Mouse (Mus musculus): ENCODE data around the gene AI854703. TPM values are rescaled to one million over a fixed set of nuclear protein-coding genes. Genes with fewer than 3 reads are reported as not detected.
A peak's percentile ranks its signal among the peaks of the same experiment; 100 is the strongest.

The AI854703 gene
- 1.8 and 3.1 TPM in 2 replicates for total RNA-seq (2021)
- long read RNA-seq, experiment 1, partial matches to known transcripts, result 3 of 4 reads
- long read RNA-seq, experiment 1, other reads (novel, unspliced or antisense), result 0 of 4 reads
- long read RNA-seq, experiment 2, partial matches to known transcripts, result 0 of 3 reads
- long read RNA-seq, experiment 2, other reads (novel, unspliced or antisense), result 1 of 3 reads

DNA sequence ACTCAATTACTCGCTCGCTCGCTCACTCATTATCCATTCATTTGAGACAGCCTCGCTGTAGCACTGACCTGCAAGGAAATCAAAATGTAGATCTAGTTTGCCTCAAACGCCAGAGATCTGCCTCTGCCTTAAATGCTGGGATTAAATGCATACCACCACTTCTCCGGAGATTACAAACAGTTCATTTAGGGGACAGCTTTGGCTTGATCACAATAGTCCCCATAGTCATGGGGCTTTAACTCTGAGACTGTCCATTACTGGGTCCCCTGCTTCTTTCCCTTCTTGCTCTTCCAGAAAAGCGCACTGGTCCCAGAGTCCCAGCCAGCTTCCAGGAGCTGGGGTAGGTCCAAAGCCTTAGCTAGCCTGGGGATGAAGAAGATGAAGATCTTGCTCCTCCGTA, at the start of gene AI854703:
TSS of gene AI854703 (plus strand) at position 301 of the 400 bp plus-strand sequence.
- DNase-seq, result no peak

DNA sequence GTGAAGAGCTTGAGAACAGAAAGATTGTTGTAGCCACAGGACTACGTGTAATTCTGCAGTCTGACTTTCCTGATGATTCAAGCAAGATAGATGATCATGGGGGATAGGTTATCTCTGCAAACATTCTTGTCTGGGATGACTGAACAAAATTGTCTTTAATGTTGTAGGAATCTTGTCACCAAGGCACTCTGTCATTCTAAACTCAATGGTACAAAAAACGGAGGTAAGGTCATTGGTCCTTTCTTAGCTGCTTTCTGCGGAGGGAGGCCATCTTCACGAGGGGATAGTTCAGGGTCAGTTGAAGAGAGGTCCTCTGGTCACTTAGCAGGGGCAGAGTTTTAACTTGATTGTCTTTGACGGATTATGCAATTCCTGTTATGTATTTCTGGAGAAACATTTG, 47.8 kb upstream of the AI854703 start:
- DNase-seq, result peak; percentile 14

DNA sequence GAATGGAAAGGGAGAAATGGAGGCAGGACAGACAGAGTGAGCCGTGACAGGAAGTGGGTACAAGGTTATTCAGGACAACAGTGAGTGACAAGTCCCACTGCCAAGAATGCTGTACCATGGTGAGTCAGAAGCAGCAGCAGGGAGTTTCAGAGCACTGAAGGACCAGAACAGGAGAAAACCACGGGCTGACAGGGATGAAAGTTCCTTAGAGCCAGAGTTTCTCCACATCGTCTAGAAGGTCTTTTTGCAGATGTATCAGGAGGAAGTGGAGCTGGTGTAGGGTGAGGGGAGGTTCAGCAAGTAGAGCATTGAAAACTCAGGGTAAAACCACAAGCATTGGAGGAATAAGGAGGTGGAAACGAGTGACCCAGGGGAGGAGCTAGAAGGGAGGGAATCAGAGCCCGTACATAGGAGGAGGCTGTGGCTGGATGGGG, 47.3 kb upstream of the AI854703 start:
- peak; percentile 47 for DNase-seq

DNA sequence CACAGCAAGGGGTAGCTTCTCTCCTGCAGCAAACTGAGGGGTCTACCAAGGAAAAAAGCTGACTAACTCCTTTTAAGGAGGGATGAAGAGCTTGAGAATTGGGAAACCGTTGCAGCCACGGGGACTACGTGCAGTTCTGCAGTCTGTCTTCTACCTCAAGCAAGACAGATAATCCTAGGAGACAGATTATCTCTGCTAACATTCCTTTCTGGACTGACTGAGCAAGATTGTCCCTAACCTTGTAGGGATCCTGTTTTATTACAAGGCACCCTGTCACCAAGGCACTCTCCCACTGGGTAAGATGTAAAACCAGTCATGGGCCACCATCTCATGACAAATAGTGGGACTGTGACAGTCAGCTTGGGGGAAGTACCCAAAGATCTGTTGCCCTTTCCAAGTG, 45.3 kb upstream of the AI854703 start:
- DNase-seq, result no peak

DNA sequence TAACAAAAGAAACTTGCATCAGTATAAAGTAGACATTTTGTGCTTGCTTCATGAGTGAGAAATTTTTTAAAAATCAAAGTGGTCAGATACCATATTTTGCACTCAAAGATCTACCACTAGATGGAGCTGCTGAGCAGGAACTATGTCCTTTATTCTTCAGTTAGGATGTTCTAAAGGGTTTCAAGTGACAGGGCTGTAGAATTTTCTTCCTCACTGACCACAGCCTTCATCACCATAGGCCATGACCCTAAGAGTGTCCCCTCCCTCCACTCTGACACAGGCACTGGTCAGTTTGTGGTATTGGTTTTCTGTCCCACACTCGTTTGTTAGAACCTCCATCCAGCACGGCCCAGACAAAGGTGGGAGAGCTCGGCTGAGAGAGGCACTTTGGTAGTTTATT, 44.5 kb upstream of the AI854703 start:
- peak; percentile 63 for DNase-seq

DNA sequence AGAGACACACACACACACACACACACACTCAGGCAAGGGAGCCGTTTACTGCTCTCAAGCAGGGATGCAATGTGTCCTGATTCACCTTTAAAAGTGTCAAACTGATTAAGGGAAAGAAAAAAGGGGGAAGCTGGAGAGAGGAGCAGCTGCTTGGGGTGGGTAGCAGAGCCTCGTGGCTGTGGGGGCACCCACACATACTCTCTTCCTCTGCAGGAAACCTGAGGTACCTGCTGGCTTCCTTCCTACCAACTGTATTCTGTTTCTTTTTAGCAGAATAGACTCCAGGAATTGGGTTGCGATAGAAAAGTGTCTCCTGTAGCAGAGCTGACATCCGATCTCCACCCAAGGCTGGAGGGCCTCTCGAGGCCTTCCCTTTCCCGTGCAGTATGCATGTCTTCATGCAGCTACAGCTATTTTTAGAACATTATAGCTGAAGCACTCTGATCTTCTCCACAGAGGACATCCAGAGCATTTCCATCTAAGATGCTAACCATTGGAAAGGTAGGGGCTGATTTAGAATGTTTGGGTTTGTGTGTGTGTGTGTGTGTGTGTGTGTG, 37.3 kb upstream of the AI854703 start, which contains the start of gene Gm45021:
TSS of gene Gm45021 (plus strand) at position 417 of the 557 bp plus-strand sequence.
- no peak for DNase-seq

DNA sequence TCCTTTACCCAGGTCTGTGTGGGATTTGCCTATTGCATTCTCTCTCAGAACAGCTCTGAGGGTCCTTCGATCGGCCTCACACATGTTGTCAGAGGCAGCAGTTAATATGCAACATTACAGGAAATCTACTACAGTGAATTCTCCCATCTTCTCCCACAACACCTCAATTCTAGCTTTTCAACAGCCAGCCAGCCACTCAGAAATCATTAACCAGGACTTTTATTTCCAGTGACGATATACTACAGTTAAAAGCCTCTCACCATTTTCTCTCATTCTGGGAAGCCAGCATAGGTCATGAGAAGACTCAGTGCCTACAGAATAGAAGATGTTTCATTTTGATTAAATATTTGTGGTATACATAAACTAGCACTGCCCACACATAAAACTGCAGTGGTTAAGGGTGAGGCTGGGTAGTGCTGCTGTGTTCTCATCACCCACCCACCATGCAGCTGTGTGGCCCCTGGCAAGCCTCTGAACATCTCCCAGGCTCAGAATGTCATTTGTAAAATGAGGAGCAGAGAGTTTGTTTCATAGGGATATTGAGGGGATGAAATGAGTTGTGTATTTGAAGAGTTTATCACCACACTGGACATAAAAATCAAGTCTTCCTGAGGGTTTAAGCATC, 35.2 kb upstream of the AI854703 start:
- DNase-seq, result no peak

DNA sequence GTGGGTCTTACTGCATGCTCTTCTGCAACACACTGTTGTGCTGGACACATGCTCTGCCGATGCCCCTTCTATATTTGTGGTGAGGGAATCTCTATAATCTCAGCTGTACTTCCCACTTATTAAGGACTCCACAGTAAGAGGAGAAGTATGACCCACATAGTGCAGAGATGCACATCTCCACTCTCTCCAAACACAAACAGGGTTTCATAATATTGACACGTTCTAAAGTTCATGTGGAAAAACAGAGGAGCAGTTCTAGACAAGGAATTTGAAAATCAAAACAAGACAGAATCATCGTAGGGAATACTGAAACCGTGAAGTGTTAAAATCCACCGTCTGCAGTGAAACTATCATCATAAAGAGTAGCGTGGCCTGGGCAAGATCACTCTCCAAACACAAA, 34.7 kb upstream of the AI854703 start:
- DNase-seq, result no peak

DNA sequence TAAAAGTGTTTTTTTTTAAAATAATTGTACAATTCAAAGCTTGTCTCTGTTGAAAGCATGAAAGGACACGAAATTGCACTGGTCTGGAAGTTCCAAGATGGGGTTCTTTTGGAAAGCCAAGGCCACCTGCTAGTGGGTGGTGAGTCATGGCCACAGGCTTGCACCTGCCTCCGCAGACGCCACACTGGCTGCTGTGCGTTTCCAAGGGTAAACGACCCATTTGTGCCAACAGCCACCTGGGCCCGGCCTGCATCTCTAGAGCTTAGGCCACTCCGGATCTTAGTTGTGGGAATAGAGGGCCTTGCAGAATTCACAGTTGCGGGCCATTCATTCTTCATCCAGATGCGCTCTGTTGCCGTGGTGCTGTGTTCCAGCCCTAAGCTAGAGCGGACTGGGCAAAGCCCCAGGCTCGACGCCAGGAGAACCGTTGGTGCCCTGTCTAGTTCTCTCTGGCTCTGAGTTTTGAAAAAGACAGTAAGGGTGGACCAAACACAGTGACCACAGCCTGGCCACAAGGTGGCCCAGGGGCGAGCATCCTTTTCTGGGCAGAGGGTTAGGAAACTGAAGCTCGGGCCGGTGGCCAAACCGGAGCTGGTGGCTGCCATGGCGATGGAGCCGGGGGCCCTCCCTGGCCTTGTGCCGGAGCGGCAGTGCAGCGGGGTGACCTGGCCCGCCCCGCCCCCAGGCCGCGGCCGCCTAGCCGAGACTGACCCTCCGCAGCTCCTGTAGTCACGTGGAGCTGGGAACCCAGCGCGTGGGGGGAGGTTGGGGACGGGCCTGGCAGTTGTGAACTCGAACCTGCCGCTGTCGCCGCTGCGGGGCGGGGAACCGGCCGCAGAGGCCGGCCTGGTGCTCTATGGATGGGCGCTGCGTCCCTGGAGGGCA, 33.2 kb upstream of the AI854703 start, which contains the start of the genes Repin1 and Gm44965:
TSS of gene Repin1 (plus strand) at position 726 of the 885 bp plus-strand sequence.
TSS of gene Gm44965 (plus strand) at position 784 of the 885 bp plus-strand sequence.
- peak; percentile 98 for DNase-seq

DNA sequence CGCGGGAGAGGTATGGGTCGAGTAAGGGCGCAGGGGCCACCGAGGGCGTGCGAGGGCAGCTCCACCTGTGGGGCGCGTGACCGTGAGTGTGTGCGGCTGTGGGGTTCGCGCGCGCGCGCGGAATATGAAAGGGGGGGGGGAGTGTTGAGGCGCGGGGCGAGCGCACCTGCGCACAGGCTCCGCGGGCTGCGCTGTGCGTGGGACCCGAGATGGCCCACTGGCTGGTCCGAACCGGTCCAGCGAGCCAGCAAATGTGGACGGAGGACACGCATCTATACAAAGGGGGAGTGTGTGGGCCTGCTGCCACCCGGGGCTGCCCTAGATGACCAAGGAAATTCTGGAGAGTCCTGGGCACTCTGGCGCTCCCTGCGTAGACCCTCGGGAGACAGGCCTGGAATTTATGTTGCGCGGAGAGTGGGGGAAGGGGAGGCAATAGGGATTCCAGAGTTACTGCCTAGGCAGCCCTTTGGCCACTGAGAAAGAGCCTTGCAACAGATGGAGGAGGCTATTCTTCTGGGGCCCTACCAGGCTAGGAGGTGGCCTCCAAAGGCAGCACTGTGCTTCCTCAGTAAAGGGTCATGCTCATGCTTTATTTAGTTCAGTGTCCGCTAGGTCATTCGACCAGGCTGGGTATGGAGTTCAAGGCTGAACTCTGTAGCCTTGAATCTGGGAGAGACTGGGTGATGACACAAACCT, 32.4 kb upstream of the AI854703 start:
- DNase-seq, result peak; percentile 73

DNA sequence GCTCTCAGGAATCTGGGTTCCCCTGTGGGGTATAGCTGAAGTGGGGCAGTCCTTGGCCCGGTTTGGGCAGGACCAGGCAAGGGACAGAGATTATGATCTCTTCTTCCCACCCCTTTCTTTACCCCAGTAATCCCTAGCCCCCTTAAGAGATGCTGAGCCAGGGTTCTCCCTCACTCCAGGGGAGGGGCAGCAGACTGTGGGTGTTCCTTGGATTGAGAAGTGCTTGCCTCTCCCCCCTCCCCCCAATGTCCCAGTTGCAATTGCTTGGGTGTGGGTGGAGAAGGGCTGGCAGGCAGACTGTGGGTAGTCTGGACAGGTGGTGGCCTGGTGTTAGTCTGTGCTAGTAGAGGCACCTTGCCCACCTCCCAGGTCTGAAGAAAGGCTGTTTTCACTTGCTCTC, 31.3 kb upstream of the AI854703 start:
- DNase-seq, result no peak

DNA sequence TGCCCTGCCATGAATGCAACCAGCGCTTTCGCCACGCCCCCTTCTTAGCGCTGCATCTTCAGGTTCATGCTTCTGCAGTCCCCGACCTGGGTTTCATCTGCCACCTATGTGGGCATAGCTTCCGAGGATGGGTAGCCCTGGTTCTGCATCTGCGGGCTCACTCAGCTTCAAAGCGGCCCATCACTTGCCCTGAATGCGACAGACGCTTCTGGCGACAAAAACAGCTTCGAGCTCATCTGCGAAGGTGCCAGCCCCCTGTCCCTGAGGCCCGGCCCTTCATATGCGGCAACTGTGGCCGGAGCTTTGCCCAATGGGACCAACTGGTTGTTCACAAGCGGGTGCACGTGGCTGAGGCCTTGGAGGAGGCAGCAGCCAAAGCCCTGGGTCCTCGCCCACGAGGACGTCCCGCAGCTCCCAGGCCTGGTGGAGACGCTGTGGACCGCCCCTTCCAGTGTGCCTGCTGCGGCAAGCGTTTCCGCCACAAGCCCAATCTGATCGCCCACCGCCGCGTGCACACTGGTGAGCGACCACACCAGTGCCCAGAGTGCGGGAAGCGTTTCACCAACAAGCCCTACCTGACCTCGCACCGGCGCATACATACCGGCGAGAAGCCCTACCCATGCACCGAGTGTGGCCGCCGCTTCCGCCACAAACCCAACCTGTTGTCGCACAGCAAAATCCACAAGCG, 29.9 kb upstream of the AI854703 start:
- no peak for DNase-seq

DNA sequence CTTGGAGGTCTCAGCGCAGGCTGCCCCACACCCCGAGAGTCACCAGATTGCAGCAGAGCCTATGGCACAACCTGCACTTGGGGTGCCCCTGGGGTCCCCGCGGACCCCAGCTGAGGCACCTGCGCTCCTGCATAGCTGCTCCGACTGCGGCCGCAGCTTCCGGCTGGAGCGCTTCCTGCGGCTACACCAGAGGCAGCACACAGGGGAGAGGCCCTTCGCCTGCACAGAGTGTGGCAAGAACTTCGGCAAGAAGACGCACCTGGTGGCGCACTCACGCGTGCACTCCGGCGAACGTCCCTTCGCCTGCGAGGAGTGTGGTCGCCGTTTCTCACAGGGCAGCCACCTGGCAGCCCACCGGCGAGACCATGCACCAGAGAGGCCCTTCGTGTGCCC, 29.3 kb upstream of the AI854703 start:
- no peak for DNase-seq

DNA sequence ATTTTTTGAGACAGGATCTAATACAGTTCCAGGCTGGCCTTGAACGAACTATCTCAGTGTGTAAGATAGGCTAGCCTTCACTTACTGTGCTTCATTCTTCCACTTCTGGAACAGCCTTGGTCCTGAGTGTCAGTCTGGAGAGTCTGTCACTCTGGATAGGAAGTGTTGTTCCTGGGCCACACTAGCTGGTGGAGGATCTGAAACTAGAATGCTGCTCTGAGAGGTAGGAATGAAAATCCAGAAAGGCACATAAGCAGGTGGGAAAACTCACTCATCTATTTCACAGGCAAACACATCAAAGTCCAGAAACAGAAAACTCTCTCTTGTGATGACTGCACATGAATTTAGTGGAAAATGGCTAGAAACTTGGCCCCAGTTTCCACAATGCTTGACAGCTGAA, 26.0 kb upstream of the AI854703 start:
- DNase-seq, result no peak

DNA sequence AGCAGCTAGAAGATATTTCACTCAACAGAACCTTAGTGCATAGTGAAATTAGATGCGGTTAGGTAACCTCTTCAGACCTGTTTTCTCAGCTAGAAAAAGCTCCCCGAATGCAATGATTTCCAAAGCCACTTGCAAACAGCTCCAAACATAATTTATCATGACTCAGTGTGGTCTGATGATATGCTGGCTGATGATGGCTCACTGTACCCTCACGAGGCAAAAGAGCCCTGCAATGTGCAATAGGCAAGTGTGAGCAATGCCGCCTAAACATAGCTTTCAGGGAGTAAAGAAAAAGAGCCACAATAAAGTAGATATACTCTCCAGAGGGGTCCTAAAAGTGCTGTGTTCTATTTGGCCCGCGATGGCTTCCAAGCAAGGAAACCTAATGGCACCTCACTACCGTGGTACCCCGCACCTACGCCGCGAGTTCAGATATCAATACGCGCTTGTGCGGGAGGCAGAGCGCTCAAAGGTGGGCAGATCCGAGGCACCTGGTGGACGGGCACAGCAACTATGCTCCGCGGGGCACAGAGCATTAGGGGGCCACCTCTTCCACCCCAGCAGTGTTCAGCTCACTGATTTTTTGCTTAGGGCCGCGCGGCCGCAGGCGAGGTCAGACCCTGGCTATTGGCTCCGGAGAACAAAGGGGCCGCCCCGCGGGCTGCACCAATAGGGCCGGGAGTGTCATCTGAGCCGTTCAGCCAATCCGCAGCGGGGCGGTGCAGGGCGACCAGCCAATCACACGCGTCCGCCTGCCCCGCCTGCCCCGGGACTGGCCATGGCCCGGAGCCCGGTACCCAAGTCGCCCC, 25.1 kb upstream of the AI854703 start, which contains the start of gene Zfp775:
TSS of gene Zfp775 (plus strand) at position 793 of the 809 bp plus-strand sequence.
- DNase-seq, result peak; percentile 98

DNA sequence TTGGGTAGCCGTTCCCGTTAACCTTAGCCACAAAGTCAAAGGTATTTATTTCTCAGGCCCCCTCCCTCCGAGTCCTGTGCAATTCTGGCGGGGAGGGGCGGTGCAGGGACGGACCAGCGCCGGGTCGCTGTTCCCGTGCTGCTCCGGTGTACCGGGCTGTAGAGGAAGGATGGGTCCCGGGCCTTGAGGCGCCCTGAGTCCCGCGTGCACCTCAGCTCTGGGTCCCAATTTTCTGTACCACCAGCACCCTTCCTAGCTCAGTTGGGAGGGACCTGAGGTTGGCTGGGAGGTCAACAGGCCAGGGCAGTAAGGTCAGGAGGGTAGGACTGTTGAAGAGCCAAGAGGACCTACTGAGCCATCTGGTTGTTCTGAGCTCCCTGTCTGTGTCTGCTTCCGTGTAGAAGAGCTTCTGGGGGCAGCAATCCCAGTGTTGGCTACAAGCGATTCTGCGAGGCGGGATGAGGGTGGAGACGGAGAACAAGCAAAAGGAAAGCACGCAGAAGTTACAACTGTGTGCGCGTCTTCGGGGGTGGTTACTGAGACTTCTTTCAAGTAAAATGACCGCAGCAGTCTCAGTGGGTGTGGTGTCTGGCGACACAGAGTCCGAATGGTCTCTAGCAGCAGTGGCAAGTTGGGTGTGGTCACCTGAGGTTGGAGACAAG, 24.4 kb upstream of the AI854703 start:
- DNase-seq, result peak; percentile 59

DNA sequence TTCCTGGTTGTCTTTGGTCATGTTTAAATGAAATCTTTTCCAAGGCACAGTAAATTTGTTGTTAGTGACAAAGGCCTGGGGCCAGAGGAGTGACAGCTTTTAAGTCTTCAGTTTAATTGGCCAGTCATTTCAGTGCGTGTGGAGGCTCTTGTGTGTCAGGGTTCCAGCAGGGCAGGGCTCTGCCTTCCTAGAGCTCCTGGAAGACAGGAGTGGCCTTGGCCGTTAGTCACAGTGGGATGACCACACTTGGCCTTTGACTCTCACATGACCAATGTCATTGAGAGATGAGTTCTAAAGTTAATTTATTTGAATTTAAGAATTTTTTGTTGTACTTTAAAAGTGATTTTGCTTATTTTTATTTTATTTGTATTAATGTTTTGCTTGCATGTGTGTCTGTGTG, 18.4 kb upstream of the AI854703 start:
- DNase-seq, result peak; percentile 66

DNA sequence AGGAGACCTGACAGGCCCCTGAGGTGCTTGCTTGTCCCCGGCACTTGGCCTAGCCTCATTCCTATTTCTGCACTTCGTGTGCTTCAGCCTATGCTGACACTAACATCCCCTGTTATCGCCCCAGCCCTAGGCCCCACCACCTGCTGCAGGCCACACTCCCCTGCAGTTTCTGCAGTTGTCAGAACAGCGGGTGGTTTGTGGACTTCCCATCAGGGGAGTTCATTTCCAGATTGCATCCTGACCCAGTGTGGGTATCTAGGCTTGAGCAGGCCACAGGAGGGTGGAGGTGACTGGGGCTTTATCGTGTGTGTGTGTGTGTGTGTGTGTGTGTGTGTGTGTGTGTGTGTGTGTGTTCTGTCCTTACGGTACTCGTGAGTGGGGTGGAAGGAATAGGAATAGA, 17.1 kb upstream of the AI854703 start:
- DNase-seq, result no peak

DNA sequence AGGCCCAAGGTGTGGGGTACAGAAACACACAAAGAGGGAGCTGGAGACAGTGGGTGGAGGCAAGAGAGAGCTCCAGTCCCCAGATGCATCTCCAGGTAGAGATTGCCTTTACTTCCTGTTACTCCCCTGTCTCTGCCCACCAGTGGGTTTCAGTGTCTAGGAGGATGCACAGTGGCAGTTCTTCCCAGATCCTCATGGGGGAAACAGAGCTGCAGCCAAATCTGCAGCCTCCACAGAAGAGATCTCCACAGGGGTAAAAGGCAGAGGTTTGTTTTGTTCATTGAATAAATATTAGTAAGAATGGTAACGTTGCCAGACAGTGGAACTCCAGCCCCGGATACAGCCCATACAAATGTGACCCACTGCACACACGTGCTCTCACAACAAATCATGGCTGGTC, 15.9 kb upstream of the AI854703 start:
- DNase-seq, result no peak

DNA sequence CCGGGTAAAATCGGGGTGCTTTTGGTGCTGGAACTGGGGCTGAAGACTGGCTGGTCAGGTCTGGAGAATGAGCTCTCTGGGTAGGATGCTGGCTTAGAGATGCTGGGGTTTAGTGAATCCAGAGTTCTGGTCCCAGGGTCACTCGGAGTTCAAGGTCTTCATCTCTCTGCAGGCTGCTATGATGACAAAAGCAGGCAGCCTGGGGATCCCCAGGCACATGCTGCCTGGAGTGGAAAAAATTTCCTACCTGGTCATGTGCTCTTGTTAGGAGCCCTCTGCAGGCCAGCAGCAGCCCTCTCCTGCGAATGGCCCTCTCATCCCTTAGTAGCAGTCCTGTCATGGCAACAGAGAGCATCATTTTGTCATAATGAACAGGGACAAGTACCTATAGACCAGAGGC, 13.1 kb upstream of the AI854703 start:
- no peak for DNase-seq
